Mouse (Mus musculus): ENCODE measurements at regions not wholly inside any gene's neighbourhood (a gene's known extent, or its start where the extent isn't known, plus 50 kb on each side); places are given as distances from the start of the nearest gene placed in this dataset.

DNA sequence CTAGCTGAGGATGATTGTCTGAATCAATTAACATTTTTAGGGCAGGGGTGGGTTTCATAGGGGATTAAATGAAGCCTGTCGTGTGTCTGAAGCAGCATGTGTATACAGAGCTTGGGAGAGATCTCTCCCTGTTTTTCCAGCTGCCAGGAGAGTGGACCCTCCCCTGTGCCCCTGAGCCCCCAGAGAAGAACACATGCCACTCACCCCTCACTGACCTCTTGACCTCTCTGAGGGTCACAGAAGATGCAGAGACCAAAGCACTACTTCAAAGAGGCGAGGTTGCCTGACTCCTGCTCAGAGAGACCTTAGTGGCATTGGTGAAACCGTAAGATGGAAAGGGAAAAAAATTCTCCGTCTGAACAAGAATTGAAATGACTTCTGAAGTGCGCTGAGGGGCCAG, 79.1 kb upstream of the Max start:
- H3K9ac ChIP-seq (replicated peaks; ENCODE audit: low read length), result no peak overlapping the region
- H3K36me3 ChIP-seq (ENCODE audit: insufficient read depth, low read length), result no peaks in the 10 kb centered on the region
- H3K4me2 ChIP-seq (ENCODE audit: low read depth, low read length), result no peak overlapping the region
- no peaks in the 10 kb centered on the region; the same call in 1 of the 2 replicates for H3K4me1 ChIP-seq (ENCODE audit: insufficient read depth, low read length)
- 40% methylated on average over 5 of the region's 5 CpGs for WGBS
- H3K9me3 ChIP-seq (ENCODE audit: low read length), result no peaks in the 10 kb centered on the region
- DNase-seq (ENCODE audit: low spot score) (no peak), ATAC-seq (no peak)
- H3K4me3 ChIP-seq (ENCODE audit: low read length), result no peak overlapping the region
- no peak overlapping the region for H3K27ac ChIP-seq
- TF ChIP-seq CTCF (IDR thresholded peaks at IDR 0.05; ENCODE audit: low read depth), result no peak
- H3K27me3 ChIP-seq (ENCODE audit: insufficient read depth, low read length), result no peaks in the 10 kb centered on the region

DNA sequence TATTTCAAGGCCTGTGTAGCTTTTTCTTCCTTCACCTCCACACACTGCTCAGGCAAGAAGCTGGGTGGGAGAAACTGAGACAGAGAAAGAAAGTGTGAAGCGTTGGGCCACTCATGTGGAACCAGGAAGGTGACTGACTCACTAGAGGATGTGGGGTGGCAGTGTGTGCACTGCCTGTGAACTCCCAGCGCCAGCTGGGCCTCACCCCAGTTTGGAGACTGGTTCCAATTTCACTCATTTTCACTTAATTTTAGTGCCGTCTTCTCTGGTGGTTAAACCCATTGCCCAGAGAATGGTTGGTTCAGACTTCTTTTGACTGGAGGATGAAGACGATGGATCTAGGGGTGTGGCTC, 77.9 kb upstream of the Max start:
- Histone ChIP-seq H3K4me2 (ENCODE audit: low read depth, low read length) (no peak overlapping the region), H3K27ac (no peak overlapping the region), H3K9me3 (ENCODE audit: low read length) (no peaks in the 10 kb centered on the region), H3K27me3 (ENCODE audit: insufficient read depth, low read length) (no peaks in the 10 kb centered on the region), H3K4me3 (ENCODE audit: low read length) (no peak overlapping the region), H3K4me1 (ENCODE audit: insufficient read depth, low read length) (no peaks in the 10 kb centered on the region; the same call in 1 of the 2 replicates), H3K36me3 (ENCODE audit: insufficient read depth, low read length) (no peaks in the 10 kb centered on the region), H3K9ac (replicated peaks; ENCODE audit: low read length) (no peak overlapping the region)
- 88% methylated on average over 4 of the region's 4 CpGs for WGBS
- ATAC-seq, result no peak
- DNase-seq (ENCODE audit: low spot score), result no peak
- TF ChIP-seq CTCF (IDR thresholded peaks at IDR 0.05; ENCODE audit: low read depth), result no peak

DNA sequence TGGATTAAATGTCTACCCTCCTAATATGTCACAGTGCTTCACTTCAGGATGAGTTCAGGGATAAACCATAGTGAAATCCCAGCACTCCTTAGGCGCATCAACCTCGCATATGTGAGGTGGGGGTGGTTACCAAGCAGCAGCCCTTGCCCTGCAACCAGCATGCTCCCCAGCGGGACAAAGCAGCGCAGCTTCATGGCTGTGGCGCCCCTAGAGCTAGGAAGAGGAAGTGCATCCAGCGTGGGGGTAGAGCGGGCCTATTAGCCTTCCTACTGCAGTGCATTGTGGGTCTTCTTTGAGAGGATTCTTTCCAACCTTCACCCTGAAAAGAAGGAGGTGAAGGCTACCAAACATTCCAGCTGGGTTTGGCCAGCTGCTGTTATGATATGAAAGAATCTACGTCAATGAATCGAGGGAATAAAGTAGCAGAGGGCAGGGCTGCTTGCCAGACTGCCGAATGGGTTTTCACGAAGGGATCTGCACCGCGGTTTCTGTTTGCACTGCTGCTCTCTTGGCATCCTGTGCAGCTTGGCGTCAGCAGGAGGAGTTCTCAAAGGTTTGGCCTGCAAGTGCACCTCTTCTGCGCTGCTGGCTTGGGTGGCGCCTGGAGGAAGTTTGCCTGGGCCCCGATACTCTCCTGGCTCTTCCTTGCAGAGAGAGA, 77.4 kb upstream of the Max start:
- Histone ChIP-seq H3K36me3 (ENCODE audit: insufficient read depth, low read length) (no peaks in the 10 kb centered on the region), H3K9me3 (ENCODE audit: low read length) (no peaks in the 10 kb centered on the region), H3K27ac (no peak overlapping the region), H3K4me1 (ENCODE audit: insufficient read depth, low read length) (no peaks in the 10 kb centered on the region; the same call in 1 of the 2 replicates), H3K27me3 (ENCODE audit: insufficient read depth, low read length) (no peaks in the 10 kb centered on the region), H3K9ac (replicated peaks; ENCODE audit: low read length) (no peak overlapping the region), H3K4me3 (ENCODE audit: low read length) (no peak overlapping the region), H3K4me2 (ENCODE audit: low read depth, low read length) (no peak overlapping the region)
- DNase-seq (ENCODE audit: low spot score), result peak; percentile 37
- peak; percentile 46 for TF ChIP-seq CTCF (IDR thresholded peaks at IDR 0.05; ENCODE audit: low read depth)
- ATAC-seq, result no peak
- WGBS, result 71% methylated on average over 17 of the region's 17 CpGs

DNA sequence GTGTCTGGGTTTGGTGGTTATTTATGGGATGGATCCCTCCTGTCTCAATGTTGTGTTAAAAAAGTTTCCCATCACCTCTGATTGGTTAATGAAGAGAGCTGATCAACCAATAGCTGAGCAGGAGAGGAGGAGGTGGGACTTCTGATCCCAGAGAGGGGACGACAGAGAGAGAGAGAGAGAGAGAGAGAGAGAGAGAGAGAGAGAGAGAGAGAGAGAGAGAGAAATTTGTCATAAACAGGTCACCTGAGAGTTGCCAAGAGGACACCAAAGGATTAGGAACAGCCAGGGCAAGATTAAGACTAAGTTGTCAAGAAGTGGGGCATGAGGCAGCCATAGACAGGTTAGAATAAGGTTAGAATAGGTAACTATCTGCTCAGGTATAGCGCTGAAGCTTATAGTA, 73.7 kb upstream of the Max start:
- no peak for ATAC-seq
- 61% methylated on average over 2 of the region's 2 CpGs for WGBS
- H3K9ac ChIP-seq (replicated peaks; ENCODE audit: low read length), result no peak overlapping the region
- no peak overlapping the region for H3K27ac ChIP-seq
- H3K9me3 ChIP-seq (ENCODE audit: low read length), result no peaks in the 10 kb centered on the region
- no peaks in the 10 kb centered on the region; the same call in 1 of the 2 replicates for H3K4me1 ChIP-seq (ENCODE audit: insufficient read depth, low read length)
- no peaks in the 10 kb centered on the region for H3K36me3 ChIP-seq (ENCODE audit: insufficient read depth, low read length)
- no peaks in the 10 kb centered on the region for H3K27me3 ChIP-seq (ENCODE audit: insufficient read depth, low read length)
- TF ChIP-seq CTCF (IDR thresholded peaks at IDR 0.05; ENCODE audit: low read depth), result no peak
- DNase-seq (ENCODE audit: low spot score), result no peak
- no peak overlapping the region for H3K4me3 ChIP-seq (ENCODE audit: low read length)
- no peak overlapping the region for H3K4me2 ChIP-seq (ENCODE audit: low read depth, low read length)

DNA sequence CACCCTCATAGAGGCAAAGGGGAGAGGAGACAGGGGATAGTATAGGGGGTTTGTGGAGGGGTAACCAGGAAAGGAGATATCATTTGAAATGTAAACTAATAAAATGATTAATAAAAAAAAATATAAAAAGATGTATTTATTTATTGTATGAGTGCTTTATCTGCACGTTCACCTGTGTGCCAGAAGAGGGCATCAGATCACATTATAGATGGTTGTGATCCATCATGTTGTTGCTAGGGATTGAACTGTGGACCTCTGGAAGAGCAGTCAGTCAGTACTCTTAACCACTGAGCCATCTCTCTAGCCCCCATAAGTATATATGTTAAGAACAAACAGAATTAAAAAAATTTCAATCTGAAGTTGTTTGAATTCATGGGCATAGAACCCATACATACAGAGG, 69.4 kb upstream of the Max start:
- WGBS, result 78% methylated on average over 1 of the region's 1 CpGs
- ATAC-seq, result no peak
- Histone ChIP-seq H3K27me3 (ENCODE audit: insufficient read depth, low read length) (no peaks in the 10 kb centered on the region), H3K4me2 (ENCODE audit: low read depth, low read length) (no peak overlapping the region), H3K4me3 (ENCODE audit: low read length) (no peak overlapping the region), H3K27ac (no peak overlapping the region), H3K9me3 (ENCODE audit: low read length) (no peaks in the 10 kb centered on the region), H3K9ac (replicated peaks; ENCODE audit: low read length) (no peak overlapping the region), H3K36me3 (ENCODE audit: insufficient read depth, low read length) (no peaks in the 10 kb centered on the region), H3K4me1 (ENCODE audit: insufficient read depth, low read length) (no peaks in the 10 kb centered on the region)
- no peak for TF ChIP-seq CTCF (IDR thresholded peaks at IDR 0.05; ENCODE audit: low read depth)
- no peak for DNase-seq (ENCODE audit: low spot score)

DNA sequence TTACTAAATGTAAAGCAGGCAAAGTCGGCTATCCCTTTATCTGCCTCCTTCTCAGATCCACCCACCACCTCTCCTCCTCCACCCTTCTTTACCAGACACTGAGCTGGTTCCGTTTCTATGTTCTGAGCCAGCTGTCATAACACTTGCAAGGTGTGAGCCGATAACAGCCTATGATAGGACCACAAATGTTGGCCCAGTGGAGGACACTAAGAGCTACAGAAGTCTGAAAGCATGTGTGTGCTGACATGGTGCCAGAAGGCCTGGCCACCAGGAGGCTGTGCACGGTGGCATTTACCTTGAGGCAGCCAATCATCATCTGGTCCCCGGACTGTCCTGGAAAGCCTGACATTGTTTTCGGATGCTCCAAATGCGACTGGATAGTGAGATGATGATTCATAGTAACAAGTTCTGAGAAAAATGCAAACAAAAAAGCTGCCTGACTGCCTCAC, 63.5 kb upstream of the Max start:
- no peaks in the 10 kb centered on the region for H3K27me3 ChIP-seq (ENCODE audit: insufficient read depth, low read length)
- ATAC-seq, result no peak
- WGBS, result 71% methylated on average over 7 of the region's 7 CpGs
- no peaks in the 10 kb centered on the region for H3K36me3 ChIP-seq (ENCODE audit: insufficient read depth, low read length)
- H3K9ac ChIP-seq (replicated peaks; ENCODE audit: low read length), result no peak overlapping the region
- no peak for TF ChIP-seq CTCF (IDR thresholded peaks at IDR 0.05; ENCODE audit: low read depth)
- DNase-seq (ENCODE audit: low spot score), result no peak
- no peak overlapping the region for H3K4me3 ChIP-seq (ENCODE audit: low read length)
- H3K4me1 ChIP-seq (ENCODE audit: insufficient read depth, low read length), result 0 out of 2 replicates have a peak, but pooled peaks cover 3% of the 10 kb centered on the region
- H3K9me3 ChIP-seq (ENCODE audit: low read length), result no peaks in the 10 kb centered on the region
- H3K27ac ChIP-seq, result no peak overlapping the region
- no peak overlapping the region for H3K4me2 ChIP-seq (ENCODE audit: low read depth, low read length)

DNA sequence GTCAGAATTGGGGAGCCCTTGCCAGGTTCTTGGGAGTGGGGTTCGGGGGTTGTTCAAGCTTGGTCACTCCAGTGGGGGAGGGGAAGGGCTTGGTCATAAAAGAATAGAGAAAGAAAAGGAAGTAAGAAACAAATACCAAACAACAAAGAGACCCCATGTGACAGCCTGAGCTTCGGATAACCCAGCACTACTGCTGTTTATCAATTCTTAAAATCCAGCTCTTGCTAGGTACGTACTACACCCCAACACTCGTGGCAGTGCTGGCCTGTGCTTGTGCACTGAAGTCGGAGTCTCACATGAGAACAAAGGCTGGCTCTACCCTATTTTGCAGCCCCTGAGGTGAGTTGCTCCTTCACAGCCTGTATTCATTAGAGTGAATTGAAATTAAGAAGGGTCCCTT, 60.5 kb upstream of the Max start:
- H3K4me3 ChIP-seq (ENCODE audit: low read length), result no peak overlapping the region
- no peaks in the 10 kb centered on the region for H3K9me3 ChIP-seq (ENCODE audit: low read length)
- ATAC-seq (no peak), DNase-seq (ENCODE audit: low spot score) (no peak)
- no peak for TF ChIP-seq CTCF (IDR thresholded peaks at IDR 0.05; ENCODE audit: low read depth)
- H3K36me3 ChIP-seq (ENCODE audit: insufficient read depth, low read length), result no peaks in the 10 kb centered on the region
- H3K4me2 ChIP-seq (ENCODE audit: low read depth, low read length), result no peak overlapping the region
- 0 out of 2 replicates have a peak overlapping the region, but pooled peaks have one; percentile 11 for H3K27ac ChIP-seq
- H3K27me3 ChIP-seq (ENCODE audit: insufficient read depth, low read length), result no peaks in the 10 kb centered on the region
- WGBS, result 36% methylated on average over 5 of the region's 5 CpGs
- 0 out of 2 replicates have a peak, but pooled peaks cover 3% of the 10 kb centered on the region for H3K4me1 ChIP-seq (ENCODE audit: insufficient read depth, low read length)
- H3K9ac ChIP-seq (replicated peaks; ENCODE audit: low read length), result no peak overlapping the region

Measured in hindbrain, postnatal 0 days (tissue).